Mouse (Mus musculus) adrenal gland, postnatal 14 days (tissue): ENCODE results near the gene Arl5b. TPM values are rescaled to one million over a fixed set of nuclear protein-coding genes. Genes with fewer than 3 reads are reported as not detected.

Experiments
- DNase-seq: peaks from one replicate; pipeline ENCODE4 v3.0.0; 2021; ENCODE audit warnings: mixed read lengths
- total RNA-seq: library from RNA; stranded (reverse); gene quantifications from 2 replicates; pipeline ENCODE4 v1.2.3, GENCODE M21; 2021

The Arl5b gene
- total RNA-seq, 1 experiment from 2014 or later = 29.4 TPM

GRCm38 (mm10) chr2:15111808-15112440, 62.7 kb downstream of the Arl5b start:
- no peak for DNase-seq

GRCm38 (mm10) chr2:15112741-15113140, 63.5 kb downstream of the Arl5b start:
- DNase-seq = no peak

- no peak for DNase-seq
Observed at GRCm38 (mm10) chr2:15121217-15121680, 72.1 kb downstream of the Arl5b start.

Other genes starting within 250 kb of the Arl5b start
- gene Nsun6, start 5.7 kb downstream of the Arl5b start, total RNA-seq = 7.9 and 9.1 TPM in 2 replicates